Mouse (Mus musculus): ENCODE measurements around the gene Tlcd1.

Gene Tlcd1

DNA sequence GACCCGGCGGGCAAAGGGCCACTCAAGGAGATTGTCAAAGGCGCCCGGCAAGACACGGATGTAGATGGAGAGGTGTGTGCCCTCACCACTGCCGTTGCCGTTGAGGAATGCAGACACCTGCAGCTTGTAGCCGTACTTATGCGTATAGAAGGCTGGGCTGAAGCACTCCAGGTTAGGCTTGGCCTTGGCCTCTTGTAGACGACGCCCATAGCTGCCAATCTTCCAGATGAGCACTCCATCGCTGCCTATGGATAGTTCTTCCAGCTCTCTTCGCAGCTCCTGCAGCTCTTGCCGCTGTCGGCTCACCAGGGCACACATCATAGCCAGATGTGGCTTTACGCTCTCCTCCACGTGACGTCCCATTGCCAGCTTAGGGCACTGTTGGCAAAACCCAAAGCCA is 16.3 kb upstream of the Tlcd1 start:
- no peak for ATAC-seq (ENCODE audit: insufficient number of reproducible peaks, low FRiP score, low TSS enrichment)

DNA sequence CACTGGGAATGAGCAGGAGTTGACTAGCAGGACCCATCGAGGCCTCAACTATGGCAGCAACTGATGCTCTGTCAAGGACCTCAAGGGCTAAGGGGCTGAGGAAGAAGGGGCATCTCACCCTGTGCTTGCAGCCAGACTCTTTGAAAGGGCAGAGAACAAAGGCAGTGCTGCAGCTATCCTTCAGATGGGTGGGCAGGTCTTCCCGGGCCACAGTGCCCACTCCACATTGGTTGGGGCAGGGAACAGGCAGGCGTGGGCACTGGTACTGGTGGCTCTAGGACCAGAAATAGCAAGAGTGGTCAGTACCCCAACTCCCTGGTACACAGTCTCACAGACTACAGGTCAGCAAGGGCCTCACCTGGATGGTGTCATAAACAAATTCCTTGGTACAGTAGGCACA is 15.8 kb upstream of the Tlcd1 start:
- ATAC-seq (ENCODE audit: insufficient number of reproducible peaks, low FRiP score, low TSS enrichment): no peak

DNA sequence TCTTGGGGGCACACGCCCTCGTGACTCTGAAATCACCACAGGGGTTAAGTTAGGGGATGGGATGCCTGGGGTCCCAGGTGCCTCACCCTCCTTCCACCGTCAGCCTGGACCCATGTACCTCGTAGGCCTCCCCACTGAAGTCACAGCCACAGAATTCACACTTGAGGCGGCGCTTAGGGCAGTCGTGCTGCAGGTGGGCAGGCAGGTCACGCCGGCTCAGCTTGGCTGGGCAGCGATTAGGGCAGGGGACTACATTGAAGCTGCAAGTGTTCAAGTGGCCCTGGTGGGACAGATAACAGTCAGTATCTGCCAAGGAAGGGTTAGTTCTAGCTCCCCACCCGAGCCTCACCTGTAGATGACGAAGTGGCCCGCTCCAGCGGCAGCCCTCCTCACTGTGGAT is 15.3 kb upstream of the Tlcd1 start:
- no peak for ATAC-seq (ENCODE audit: insufficient number of reproducible peaks, low FRiP score, low TSS enrichment)

DNA sequence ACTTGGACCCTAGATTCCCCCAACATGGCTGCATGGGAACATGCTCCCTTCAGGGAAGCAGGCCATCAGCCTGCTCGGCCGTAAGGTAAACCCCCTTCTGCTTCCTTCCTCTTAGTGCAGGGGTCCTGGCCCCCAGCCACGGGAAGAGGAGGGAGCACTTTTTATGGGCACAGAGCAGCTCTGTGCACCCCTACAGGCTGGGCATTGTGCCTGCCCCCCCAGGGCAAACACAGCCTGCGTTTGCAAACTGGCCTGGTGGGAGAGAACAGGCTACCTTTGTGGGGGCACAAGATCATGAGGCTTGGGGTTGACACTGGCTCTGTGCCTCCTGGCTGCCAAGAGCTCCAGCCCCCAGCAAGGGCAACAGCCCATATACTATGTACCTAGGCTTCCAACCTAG is 14.5 kb upstream of the Tlcd1 start:
- ATAC-seq (ENCODE audit: insufficient number of reproducible peaks, low FRiP score, low TSS enrichment): no peak

DNA sequence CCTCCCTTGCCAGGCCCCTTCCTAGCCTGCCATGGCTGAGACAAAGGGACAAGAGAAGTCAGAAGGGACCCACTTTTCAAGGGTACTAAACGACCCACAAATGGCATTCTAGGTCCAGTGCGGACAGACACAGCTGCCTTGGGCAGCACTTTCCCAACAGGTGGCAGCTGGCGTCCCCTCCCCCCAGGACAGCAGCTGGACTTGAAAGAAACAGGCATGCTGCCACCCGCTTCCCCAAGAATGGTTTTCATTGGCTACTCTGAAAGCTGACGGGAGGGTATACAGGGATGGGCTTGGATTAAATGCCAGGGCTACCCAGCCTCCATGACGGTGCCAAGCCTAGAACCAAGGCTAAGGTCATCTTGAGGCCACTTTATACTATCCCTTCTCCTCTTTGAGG is 14.0 kb upstream of the Tlcd1 start:
- ATAC-seq (ENCODE audit: insufficient number of reproducible peaks, low FRiP score, low TSS enrichment): no peak

DNA sequence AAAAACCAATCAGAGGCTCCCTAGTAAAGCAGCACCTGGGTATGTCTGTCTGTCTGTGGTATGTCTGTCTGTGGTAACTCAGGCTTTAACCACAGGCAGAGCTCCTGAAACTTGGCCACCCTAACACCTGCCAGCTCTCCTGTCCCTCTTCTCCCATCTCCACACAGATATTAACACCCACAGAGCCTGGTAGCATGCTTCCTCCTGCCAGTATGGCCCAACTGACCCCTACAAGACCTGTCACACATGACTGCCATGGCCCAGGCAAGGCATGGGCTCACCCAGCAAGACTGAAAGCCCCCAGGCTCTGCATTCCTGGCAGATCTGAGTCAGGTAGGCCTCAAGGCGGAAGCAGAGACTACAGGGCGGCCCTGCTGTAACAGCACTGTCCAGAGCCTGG is 13.5 kb upstream of the Tlcd1 start:
- ATAC-seq (ENCODE audit: insufficient number of reproducible peaks, low FRiP score, low TSS enrichment): no peak

DNA sequence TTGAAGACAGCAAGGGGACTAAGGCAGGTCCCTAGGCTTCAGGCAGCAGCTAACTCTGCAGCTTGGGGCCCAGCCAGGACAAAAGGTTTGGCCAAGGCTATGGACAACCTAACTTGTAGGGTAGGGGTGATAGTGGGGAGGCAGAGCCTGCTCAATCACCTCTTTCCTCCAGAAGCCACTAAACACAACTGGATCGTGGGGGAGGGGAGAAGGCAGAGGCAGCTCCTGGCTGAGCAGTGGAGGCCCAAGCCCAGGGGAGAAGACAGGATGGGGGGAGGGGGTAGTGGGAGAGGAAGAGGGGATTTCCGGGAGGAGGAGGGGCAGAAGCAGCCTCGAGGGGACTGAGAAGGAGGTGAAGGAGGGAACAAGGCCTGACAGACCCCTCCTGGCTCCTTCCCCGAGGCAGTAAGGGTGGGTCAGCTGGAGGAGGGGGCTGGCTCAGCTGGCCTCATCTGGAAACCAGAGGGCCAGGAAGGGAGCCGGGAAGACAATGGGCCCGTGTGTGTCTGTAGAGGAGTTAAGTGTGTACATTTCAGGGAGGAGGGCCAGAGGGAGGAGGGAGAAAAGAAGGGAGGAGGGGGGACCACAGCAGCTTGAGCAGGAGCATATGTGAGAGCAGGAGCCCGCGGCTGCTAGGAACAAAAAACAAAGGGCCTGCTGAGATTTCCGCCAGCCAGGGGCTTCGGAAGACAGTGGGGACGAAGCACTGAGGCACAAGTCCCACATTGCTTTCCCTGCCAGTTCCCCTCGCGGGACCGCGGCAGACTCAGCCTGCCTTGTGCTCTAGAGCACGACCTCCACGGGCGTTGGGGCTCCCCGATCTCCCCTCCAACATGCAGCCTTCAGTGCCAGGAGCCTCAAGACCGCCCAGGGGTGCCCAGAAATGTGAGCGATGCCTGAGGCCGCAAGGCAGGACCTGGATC is 12.6 kb upstream of the Tlcd1 start:
- no peak for ATAC-seq (ENCODE audit: insufficient number of reproducible peaks, low FRiP score, low TSS enrichment)

DNA sequence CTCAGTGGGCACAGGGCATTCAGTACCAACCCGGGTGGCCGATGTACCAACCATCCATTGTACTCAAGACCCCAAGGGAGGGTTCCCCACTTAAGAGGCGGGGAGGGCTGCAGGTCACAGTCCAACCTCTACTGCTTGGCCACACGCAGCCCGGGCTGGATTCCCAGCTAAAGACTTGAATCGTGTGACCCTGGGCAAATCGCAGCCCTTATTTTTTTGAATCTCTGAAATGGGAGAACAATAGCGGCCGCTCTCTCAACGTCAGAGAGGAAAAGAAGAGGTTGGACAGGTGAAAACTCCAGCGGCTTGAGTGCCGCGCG is 11.9 kb upstream of the Tlcd1 start:
- no peak for ATAC-seq (ENCODE audit: insufficient number of reproducible peaks, low FRiP score, low TSS enrichment)

DNA sequence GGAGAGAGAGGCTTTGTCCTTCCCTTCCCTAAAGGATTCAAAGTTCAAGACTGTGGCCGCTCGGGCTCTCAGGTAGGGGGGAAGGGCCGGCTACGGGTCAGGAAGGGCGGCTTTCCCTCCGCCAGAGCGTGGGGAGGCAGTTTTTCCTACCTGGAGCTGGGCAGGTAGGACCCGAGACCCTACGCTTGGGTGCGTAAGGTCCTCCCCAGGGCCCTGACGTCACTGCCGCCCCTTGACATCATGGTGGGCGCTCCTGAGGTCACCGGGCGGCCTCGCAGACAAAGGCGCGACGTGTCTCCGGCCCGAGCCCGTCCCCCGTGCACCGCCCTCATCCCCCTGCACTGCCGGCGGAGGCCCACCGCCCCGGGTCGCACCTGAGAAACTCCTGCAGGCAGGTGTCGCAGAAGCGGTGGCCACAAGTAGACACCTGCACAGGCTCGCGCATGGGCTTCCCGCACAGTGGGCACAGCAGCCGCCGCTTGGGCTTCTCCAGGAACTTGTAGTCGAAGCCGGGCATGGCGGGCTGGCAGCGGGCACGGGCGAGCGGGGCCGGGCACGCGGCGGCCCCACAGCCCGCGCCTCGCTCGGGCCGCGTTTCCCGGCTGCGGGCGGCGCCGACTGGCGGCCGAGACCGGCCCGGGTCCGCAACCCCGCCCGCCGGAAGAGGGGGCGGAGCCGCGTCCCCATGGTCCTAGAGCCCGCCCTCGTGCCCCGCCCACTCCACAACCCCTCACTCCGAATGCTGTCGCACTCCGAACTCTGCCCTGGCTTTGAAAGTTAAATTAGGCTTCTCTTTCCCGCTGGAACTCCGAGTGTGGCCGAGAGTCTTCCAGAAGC is 11.4 kb upstream of the Tlcd1 start, which contains the start of gene Traf4:
Gene Traf4, minus strand, starts transcription at position 666 of the 837 bp plus-strand sequence.
- peak; percentile 67 for ATAC-seq (ENCODE audit: insufficient number of reproducible peaks, low FRiP score, low TSS enrichment)

DNA sequence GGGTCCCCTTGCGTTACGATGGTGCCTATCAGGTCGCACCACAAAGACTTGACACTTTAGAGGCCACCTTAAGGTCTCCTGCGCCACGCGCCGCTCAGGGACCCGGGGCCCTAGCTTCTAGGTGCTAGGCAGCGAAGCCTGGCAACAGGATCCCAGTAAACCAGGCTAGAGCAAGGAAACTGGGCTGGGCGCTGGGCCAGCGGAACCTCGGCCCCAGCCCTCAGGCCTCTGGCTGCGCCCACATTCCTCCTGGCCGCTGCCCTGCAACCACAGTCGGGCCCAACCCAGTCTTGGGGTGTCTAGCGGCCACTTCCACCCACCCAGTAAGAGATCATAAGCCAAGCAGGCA is 10.8 kb upstream of the Tlcd1 start:
- 0 out of 2 replicates have a peak, but pooled peaks have one; percentile 18 for ATAC-seq (ENCODE audit: insufficient number of reproducible peaks, low FRiP score, low TSS enrichment)

DNA sequence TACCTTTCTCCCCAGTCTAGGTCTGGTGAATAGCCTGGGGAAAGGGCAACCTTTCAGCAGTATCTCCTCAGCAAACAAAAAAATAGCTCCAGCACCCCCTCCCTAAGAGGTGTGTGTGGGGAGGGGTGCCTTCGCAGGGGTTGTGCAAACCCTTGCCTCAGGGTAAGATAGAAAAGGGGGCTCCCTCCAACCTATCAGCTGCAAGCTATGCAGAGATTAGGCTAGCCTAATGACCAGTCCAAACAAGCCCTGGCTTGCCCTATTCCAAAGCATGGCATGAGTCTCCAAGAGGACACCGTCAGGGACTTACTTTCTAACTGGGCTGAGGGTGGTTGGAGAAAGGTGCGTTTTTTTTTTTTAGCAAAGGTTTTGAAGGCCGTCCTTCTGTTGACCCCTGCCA is 10.3 kb upstream of the Tlcd1 start:
- ATAC-seq (ENCODE audit: insufficient number of reproducible peaks, low FRiP score, low TSS enrichment): no peak

DNA sequence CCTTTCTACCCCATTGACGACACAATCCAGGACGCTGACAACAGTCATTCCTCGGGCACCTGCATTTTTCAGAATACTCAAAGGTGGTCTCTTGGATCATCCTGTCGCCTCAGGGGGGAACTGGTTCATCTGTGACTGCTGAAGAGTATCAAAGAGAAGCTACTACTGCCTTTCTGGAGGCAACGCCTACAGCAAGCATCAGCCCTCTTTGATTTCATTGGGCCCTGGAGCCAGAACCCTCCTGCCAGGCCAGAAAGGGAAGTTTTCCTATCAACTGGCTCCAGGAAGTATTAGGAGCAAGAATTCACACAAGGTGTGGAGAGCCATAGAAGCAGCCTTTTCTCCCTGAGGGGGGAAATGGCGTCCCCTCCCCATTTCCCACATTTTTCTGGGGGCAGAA is 9.9 kb upstream of the Tlcd1 start:
- ATAC-seq (ENCODE audit: insufficient number of reproducible peaks, low FRiP score, low TSS enrichment): no peak

DNA sequence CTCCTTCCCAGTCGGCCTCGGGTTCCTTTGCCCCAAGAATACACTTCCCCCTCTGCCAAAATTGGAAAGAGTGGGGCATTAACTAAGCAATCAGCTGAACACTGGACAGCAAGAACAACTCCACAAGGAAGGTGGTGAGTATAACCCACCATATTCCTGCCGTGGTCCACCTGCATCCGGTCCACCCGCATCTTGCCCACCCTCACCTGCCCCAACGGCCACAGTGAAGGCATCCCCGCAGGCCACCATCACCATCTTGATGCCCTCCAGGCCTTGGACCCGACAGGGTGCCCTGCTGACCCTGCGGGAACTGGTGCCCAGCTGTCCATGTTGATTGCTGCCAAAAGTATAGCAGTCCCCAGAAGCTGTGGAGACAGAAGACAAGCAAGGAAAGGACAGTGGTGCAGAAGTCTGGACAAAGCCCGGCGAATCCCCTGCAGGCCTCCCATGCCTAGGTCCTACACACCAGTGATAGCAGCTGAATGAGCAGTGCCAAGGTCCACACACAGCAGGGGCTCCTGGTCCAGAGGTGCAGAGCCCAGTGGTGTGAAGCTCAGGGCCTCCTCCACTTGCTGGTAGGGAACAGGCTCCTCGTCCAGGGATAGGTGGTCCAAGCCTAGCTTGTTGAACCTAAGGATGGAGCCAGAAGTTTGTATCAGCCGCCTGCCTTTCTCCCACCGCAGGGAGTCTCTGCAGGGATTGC is 9.1 kb upstream of the Tlcd1 start:
- no peak for ATAC-seq (ENCODE audit: insufficient number of reproducible peaks, low FRiP score, low TSS enrichment)

DNA sequence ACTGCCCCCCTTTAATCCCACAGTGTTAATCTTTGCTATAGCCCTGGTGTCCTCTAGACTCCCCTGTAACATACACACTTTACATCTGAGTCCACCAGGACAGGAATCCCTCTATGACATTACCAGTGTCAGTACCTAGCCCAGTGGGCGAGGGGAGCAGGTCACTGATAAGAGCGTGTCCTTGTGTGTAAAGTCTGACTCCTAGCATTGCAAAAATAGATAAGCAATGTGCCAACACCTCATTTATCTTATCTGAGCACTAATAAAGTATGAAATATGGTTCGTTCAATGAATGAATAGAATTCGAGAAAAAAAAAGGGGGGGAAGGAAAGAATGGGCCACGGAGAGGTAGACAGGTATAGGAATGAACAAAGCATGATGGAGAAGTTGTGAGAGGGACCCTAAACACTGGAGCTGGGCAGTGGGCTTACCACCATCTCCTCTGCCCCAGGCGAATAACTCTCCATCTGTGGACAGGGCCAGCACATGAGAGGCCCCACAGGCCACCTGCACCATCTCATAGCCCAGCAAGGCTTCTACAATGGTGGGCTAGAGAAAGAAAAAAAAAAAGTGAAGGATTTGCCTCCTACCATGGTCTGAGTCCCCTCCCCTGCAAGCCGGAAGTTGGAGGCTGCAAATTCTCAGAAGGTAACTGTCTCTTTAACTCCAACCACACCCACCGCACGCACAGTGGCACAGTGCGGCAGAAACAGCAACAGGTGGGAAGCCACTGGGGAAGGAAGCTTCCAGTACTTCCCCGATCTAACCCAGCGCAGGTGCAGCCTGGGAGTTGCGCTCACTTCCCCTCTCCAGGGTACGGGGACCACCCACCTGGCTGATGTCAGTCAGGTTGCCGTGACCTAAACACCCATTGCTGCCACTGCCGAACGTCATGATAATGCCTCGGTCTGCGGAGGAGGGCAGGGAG is 7.7 kb upstream of the Tlcd1 start:
- no peak for ATAC-seq (ENCODE audit: insufficient number of reproducible peaks, low FRiP score, low TSS enrichment)

DNA sequence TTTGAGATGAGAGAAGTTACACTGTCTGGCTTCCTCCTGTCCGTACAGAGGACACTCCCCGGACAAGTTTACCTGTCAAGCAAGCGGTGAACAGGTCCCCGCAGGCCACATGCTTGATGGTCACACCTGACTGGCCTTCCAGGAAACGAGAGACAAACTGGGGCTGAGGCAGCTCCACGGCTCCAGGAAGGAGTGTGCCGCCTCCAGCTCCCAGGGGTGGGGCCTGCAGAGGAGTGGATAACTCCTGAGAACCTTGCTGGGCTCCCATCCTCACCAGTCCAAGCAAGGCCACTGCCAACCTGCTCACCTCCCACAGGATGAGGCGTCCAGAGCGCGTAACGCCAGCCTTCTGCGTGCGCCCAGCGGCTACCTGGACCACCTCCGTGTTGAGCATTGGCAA is 6.2 kb upstream of the Tlcd1 start:
- no peak for ATAC-seq (ENCODE audit: insufficient number of reproducible peaks, low FRiP score, low TSS enrichment)

DNA sequence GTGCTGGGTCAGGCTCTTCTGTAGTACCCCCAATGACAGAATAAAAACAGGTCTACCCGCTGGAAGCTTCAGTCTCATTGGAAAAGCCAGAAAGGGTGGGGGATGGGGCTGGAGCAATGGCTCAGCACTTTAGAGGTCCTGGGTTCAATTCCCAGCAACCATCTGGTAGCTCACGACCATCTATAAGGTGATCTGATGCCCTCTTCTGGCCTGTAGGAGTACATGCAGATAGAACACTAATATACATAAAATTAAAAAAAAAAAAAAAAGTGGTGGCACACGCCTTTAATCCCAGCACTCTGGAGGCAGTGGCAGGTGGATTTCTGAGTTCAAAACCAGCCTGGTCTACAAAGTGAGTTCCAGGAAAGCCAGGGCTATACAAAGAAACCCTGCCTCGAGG is 5.2 kb upstream of the Tlcd1 start:
- no peak for ATAC-seq (ENCODE audit: insufficient number of reproducible peaks, low FRiP score, low TSS enrichment)

DNA sequence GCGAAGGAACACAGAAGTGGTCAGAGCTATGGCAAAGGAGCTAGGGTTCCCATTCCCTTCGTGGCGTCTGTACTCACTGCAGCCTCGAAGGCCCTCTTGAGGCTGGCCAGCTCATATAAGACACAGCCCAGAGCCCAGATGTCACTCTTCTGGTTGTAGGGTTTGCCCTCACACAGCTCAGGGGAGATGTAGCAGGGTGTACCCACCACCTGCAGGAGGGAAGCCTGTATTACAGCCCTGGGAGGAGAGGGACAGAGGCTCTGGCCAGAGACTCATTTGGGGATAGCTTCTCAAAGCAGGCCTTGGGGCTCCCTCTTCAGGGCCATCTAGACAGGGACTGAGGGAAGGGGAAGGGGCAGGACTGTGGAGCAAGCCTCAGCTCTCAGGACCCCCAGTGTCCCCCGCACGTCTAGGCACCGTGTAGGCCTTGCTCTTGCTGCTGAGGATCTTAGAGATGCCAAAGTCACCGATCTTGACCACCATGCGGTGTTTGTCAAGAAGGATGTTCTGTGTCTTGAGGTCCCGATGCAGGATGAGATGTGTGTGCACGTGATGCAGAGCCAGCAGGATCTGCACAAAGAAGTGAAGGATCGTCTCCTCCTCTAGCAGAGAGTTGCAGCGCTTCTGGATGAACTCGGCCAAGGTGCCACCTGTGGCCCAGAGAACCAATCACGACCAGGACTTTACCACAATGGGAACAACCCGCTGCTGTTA is 4.3 kb upstream of the Tlcd1 start:
- no peak for ATAC-seq (ENCODE audit: insufficient number of reproducible peaks, low FRiP score, low TSS enrichment)

DNA sequence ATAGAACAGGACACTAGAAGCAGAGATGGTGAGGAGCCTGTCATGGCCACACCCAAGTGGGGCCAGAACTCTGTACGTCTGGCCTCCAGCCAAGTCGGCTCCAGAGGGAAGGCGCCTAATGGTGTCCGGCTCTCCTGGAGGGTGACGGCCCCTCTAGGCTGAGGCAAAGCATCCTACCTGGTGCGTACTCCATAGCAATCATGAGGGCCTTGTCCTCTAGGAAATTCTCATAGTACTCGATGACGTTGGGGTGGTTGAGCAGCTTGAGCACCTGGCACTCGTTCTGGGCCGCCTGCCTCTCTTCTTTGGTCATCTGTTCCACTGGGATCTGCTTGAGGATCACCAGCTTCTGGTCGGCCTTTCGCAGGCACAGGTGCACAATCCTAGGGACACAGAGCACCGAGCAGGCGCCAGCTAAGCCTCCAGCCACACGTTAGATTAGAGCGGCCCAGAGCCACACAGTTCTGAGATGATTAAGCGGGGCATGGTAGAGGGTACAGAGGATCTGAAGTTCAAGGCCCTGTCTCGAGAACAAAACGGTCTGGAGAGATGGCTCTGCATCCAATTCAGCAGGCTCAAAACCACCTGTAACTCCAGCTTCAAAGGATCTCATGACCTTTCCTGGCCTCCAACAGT is 3.6 kb upstream of the Tlcd1 start:
- ATAC-seq (ENCODE audit: insufficient number of reproducible peaks, low FRiP score, low TSS enrichment): no peak

DNA sequence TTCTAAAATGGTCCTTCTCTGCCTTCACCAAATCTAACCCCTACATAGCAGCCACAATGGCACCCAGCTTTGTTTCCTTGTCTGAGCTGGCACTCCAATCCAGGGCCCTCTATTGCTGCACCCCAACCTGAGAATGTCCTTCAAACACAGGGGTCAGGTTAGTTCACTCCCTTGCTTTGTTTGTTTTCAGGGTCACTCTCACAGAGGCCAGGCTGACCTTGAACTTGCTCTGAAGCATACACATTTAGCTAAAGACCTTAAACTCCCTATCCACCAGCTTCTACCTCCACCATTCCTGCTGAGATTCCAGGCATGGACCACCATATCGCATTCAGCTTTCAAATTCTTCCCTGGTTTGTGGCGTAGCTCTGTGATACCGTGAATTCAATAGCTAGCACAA is 2.0 kb upstream of the Tlcd1 start:
- no peak for ATAC-seq (ENCODE audit: insufficient number of reproducible peaks, low FRiP score, low TSS enrichment)
